Mouse (Mus musculus) liver, adult 2 months (tissue): ENCODE measurements around the gene Gm11492.

Source experiments
- CTCF ChIP-seq: fragments of 200-500 bp; IDR thresholded peaks from 2 replicates; pipeline ENCODE4 v1.5.1; 2011; ENCODE audit warnings: low read depth, low read length, control low read depth
- POLR2A ChIP-seq: fragments of 200-500 bp; IDR thresholded peaks from 2 replicates; pipeline ENCODE4 v1.6.1; 2011; ENCODE audit warnings: low read length, control low read depth; ENCODE audit not compliant: insufficient read depth; ENCODE audit errors: extremely low read depth

GRCm38 (mm10) chr11:87613972-87614371 is 47.5 kb downstream of the Gm11492 start:
- no peak for TF ChIP-seq CTCF
- TF ChIP-seq POLR2A, result no peak
